Mouse (Mus musculus) CD4-positive, CD25-positive, alpha-beta regulatory T cell, adult 2 months (primary cell): ENCODE results near the gene Trib2.

ENCODE experiments used
- DNase-seq: peaks from one replicate; pipeline ENCODE4 v3.0.0-alpha.2; 2012; ENCODE audit warnings: low read depth, low spot score

Gene Trib2

DNA sequence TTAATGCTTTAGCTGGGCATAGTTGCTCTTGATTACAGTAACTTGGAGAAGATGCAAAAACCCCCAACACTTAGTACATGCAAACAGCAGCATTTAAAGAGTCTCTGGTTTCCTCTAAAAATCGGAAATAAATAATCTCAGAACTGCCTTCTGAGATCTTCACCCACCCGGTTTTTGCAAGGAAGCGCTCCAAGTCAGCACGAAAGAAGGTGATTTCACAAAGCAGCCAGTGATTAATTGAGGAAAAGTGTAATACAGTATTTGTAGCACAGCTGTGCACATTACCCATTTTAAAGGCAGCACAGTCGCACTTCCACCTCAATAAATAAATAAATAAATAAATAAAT, 2.9 kb downstream of the Trib2 start:
- peak; percentile 29 for DNase-seq

DNA sequence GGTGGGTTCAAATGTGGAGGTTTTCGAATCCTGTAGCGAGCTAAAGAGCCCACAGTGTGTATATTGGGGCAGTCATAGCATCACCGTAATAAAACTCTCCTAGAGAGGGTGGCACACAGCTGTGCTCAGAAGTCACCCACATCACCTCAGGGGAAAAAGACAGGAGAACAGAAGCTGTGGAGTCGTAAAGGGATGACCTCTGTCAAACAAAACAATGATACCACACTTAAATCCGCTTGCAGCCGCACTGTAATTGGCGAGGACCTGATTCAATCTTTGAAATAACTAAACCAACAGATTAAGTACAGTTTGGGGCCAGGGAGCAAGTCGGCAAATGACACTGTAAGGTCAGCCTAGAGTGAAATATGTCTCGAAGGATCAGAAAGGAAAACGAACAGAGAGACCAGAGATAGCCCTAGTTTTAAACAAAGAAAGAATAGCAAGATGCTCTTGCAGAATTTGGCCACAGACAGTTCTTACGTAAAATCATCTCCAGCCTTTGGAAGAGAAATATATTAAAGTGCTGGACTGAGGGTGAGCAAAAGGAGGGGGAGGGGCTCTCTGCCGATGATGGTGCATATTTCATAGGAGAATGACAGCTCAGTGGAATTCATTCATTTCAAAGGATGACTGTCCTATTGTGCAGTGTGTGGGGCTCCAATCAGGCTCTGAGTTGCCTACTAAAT, 3.4 kb downstream of the Trib2 start:
- DNase-seq = peak; percentile 46

DNA sequence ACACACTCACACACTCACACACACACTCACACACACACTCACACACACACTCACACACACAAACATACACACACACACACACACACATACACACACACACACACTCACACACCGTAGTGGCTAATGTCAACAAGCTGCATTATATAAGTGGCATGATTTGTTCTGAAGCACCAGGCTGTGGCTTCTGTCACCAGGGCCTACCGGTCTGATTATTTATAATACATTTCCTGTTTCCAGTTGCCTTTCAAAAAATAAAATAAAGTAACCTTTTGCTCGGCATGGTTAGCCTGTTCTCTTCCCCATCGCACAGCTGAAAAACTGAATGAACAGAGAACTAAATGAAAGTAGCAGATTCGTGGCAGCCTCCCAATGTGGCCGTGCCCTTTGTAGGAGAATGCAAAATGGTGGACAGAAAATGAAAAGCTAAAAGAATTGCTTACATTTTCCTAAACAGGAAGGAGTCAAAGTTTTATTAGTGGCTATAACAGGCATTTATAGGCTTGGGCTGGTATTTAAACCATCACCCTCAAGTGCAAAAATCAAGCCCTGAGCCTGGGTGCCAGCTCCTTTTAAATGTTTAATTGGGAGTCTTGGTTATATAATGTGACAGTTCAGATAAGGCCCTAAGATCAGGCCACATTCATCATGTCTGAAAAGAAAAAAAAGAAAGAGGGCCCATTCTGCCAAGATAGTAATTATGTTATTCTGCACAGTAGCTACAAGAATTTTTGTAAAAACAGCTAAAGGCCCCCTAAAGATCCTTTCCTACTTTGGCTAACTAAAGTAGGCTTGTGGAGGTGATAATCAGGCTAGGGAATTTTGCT, 4.4 kb downstream of the Trib2 start:
- peak; percentile 57 for DNase-seq

DNA sequence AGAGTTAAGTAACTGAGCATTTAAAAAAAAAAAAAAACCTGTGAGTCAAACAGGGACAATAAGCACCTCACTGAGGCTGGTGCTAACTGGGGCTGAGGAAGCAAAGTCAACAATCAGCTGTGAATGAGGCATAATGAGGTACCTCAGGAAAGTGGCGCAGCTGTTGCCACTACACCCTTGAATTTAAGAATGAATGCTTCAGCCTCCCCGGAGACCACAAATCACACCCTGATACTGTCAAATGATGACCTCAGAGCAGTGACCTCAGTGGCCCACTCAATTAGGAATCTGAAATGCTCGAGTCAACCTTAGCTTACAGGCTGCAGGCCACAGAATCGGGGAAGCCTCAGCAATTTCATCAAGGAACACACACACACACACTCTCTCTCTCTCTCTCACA, 5.0 kb downstream of the Trib2 start:
- DNase-seq = peak; percentile 64

DNA sequence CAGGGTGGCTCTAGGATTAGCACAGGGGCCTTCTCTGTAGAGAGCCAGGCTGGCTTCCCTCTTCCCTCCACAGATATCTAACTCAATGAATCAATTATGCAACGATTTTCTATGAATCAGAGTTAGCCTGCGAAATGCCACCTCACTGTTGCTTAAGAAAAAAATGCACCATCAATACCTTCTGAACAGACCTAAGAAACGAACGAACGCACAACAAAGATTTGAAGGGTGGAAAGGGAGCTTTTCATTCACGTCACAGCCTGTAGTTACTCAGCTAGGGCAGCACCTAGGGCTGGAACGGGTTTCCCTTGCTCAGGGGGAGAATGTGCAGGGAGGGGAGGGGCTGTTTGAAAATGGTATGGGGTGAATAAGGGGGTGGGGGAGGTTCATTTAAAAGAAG, 5.8 kb downstream of the Trib2 start:
- peak; percentile 51 for DNase-seq

DNA sequence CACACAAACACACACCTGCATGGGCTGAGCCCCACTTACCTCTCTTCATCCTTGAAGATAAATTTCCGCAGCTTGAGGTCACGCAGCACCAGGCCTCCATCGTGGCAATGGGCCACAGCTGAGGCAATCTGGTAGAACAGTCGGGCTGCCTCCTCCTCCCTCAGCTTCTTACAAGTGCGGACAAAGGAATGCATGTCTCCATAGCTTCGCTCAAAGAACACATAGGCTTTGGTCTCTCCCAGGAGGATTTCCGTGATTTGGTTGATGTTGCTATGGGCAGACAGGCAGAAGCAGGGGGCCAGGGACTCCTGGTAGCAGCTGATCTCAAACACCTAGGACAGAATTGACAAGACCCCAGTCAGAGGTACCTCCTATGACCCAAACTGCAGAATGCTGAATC, 7.1 kb downstream of the Trib2 start:
- DNase-seq = peak; percentile 32

DNA sequence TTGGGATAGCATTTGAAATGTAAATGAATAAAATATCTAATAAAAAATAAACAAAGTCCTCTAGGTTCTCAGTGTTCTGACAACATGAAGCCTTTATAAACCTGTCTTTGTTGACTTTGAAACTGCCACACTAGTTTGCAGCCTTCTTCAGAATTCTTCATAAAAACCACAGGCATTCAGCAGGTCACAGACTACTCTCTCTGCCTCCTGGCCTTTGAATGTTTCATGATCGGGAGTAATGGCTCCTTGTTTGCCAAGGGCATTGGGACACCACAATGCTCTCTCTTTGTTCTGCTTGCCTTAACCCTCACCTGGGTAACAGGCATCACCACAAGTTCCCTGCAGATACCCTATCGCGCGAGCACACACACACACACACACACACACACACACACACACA, 7.5 kb downstream of the Trib2 start:
- DNase-seq = no peak

DNA sequence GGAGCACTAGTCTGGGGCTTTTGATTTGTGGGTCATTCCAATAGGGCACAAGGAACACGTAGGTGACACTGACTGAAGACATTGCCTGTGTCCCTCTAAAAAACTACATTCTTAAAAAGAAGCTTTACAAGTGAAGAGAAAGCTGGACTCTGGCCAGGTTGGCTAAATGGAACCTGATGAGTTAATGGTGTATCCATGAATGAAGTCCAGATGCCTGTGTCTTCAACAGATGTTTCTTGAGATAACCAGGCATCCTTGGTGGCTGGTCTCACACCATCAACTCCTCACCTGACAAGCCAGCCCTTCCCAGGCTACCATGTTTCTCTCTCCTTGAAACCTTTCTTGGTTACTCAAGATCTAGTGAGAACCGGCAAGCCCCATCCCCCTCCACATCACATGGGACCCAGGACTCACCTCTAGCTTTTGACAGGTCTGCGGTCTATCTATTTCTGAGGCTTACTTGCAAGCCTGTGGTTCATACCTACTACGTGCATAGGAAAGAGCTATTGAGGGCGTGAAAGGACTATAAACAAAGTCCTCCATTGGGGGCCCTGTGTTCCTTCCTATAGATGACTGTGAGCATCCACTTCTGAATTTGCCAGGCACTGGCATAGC, 8.4 kb downstream of the Trib2 start:
- peak; percentile 46 for DNase-seq

DNA sequence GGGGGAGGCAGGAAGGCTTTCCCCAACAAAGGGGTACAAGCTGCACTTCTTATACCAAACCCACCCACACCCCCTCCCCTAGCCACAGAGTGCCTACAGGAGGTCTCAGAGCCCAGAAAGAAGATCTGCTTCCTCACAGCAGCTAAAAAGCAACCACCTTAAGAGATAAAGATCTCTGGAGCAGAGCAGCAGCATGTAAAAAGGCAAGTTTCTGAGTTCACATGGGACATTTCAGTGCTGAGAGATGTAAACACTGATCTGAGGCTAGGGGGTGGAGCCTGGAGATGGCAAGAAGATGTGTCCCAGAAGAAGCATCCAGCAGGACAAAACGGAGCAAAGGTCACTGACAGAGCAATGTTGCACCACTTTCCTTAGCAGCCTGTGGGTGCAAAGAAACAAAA, 11.8 kb downstream of the Trib2 start:
- DNase-seq = peak; percentile 61

DNA sequence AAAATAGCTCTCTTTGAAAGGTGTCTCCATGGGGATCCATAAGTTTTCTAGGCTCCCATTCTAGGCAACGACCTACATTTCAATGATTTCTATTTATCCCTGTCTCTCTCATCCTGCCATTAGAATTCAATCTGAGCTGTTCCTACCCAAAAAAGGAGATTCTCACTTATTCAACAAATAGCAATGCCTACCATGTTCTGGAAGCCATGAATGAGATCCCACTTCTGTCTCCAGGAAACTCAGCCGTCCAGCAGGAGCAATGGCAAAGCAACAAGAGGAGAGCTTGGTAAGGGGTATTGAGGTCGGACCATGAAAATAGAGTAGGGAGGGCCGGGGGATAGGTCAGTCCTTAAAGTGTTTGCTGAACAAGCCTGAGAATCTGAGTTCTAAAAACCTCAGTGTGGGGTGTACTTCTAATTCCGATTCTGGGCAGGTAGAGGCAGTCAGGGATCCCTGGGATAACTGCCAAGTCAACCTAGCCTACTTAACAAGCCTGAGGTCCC, 12.7 kb downstream of the Trib2 start:
- no peak for DNase-seq

DNA sequence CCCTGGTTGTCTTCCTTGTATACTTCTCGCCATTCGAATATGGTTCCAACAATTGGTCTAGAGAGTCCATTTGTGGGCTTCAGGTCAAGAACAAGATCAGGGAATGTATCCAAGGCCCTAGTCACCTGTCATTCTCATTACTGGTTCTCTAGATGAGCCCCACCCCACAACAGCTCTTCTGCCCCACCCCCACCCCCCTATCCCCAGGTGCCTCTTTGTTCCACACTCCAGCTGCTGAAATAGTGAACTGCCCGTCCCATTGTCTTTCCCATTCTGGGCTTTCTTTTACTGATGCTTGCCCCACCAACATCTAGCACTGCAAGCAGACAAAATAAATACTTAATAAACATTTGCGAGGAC, 15.2 kb downstream of the Trib2 start:
- no peak for DNase-seq

DNA sequence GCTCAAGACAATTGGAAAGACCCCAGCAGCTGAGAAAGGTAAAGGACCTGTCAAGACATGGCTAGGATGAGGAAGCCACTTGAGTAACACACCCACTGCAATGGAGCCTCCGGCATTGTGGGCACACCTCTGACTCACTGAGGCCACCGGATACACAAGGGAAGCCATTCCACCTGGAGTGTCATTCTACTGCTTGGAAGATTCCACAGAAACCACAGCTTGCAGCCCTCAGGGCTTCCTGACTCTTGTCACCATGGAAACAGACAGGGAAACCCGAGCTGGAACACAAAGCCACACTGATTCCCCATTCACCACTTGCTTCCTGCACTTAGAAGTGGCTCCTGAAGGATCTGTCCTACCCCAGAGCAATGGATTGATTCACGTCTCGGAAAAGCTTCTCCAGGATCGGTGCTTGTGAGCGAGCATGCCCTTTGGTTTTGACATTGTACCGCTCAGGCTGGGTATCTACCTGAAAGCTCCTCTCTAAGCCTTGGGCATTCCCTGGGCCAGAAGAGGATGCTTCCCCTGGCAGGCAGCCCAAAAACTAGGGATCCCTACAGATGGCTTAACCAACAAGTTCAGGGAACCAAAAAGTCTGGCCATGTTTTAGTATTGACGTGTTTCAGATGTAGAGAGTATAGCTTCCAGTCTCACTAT, 15.7 kb downstream of the Trib2 start:
- DNase-seq = no peak

DNA sequence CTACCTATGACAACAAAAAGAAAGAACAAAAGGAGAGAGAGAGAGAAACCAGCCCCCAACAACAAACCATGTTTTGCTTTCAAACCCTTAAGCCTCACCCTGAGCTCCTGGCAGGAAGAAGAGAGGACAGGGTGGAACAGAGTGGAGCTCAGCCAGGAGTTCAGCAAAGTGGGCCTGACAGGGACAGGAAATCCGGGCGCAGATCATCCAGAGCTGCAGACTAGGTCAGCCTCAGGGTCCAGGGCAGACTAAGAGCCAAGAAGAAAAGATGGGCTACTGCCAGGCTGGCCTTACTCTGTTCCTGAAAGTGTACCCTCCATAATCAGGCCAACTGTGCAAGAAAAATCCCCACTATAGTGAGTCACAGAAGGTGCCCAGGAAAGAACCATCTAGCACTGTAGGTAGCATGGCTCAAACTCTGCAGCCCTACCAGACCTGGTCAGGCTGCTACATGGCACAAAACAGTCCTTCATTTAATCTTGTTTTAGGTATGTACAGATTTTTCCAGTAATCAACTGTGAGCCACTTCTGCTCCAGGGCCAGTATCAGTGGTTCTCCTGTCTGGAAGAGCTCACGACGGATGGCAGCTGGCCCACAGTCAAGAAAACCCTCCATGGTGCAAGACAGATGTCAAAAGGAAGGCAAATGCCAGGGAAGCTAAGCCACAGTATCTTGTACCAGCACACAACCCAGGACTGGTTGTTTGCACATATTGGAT, 16.4 kb downstream of the Trib2 start:
- no peak for DNase-seq

DNA sequence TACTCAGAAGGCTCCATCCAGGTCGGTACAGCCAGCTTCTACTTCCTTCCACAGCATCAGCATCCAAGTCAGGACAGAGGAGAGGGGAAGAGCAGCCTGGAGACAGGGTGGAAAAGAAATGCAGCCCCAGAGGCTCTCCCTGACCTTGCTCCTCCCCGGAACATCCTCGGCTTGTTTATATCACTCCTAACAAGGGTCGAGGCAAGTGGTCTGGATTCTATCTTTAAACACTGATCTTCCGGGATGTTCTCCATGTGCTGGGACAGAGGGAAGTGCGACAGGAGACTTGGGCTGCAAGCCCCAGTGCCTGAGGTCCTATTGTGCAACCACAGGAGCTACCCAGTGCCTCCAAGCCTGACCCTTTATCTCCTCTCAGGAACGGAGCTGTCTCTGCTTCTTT, 18.7 kb downstream of the Trib2 start:
- no peak for DNase-seq

DNA sequence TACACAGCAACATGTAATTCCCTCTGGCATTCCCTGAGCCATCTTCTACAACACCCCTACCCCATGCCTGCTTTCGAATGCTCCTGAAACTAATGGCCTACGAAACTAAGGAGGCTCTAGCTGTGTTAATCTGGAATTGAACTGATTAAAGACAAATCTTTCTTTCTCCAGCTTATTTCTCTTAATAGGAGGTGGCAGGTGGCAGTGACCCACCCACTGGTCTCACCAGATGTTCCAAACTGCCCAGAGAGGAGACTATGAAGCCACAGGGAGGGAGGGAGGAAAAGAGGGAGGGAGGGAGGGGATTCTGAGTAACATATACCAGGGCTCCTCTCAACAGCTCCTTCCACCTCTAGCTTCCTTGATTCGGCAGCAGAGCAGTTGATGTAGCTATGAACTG, 20.8 kb downstream of the Trib2 start:
- DNase-seq = no peak

DNA sequence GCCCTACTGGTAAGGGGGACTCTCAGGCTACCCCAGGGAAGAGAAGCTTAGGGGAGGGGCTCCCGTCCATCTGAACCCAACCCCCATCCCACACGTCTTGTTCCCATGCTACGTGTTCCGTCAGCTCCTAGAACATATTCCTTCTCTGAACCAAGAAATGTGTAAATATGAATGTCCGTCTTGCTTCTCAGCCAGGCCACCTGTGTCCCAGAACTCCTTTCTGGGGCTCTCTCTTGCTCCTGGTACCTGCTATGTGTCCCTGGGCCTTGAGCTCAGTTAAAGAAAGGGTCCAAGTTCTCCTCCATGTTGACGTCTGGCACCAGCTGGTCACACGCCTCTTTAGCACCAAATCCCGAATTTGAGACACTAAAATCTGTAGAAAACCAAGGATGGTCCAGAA, 23.4 kb downstream of the Trib2 start:
- no peak for DNase-seq

DNA sequence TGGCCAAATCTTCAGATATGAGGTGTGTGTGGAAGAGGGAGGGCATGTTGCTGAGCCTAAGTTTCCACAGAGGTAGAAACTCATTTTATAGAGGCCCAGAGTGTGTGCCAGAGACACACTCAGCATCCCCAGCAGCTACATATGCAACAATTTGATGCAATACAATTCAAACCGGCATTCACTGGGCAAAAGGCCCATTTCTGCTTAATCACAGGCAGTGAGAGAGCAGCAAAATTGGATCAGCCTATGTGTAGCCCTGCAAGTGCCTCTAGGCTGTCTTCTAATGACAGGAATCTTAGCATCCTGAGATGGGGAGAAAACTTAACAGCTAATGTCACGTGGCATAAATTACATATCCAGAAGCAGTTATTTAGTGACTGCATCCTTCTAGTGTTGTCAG, 26.5 kb downstream of the Trib2 start:
- DNase-seq = no peak

DNA sequence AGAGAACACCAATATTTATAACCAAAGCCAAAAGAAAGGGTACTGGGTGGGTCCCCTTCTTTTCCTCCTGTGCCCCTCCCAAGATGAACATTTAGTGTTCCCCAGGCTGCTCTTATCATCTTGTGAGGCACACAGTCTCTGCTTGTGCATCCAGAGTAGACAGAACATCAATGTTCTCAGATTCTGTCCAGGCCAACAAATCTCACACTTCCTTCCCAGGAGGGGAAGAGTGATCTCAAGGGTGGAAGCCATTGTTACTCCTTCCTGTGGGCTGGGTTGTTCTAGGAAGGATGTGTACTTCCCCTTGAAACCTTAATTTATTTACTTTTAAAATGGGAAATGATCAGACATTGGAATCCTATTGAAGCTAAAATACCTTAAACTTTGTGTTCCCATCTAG, 39.7 kb downstream of the Trib2 start:
- DNase-seq = no peak

DNA sequence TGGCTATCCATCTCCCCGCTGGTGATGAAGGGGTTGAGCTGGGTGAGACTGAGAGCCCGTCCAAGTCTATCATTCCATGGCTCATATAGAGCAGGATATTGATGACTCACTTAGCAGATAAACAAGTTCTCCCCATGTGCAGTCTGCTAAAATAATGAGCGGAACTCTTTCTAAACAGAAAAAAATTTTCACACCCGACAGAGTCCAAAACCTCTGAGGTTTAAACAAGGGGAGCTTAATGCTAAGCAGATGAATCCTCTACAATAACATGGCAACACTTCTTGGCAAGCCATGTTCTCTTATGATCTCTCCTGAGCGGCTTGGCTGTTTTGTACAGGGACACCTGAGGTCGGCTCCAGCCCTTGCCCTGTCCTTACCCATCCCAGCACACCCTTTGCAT, 45.0 kb downstream of the Trib2 start:
- no peak for DNase-seq

DNA sequence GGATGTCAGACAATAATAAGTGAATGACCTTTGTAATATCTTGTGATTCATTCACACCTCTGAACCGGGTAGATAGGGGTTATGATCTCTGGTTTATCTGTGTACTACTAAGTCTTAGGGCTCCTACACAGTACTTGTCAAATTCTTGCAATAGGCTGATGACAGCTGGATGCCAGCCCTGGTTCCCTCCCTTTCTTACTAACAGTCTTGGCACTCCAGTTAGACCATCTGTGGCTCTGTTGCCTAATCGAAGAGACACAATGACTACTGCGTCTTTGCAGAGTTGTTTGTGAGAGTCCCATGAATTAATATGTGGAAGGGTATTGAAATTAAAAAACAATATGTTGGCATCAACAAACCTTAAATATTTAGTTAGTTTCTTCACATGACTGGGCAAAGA, 48.2 kb downstream of the Trib2 start:
- DNase-seq = no peak

DNA sequence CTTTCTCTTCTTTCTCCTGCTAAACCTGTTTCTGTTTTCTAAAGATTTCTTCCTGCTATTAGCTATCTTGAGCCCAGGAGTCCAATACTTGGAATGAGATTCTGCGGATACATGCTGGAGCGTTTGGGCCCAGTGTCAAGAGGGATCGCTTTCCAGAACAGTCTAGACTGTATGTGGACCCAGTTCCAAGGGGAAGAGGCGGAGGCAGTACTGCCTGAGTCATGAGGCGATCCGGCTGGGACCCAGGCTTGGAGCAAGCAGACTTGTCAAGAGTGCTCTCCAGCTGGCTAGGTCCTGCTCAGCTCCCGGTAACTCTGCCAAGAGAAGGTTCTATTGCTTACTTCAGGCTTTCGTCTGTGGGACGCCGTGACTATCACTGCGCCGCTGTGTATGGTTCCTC, 50.7 kb downstream of the Trib2 start:
- DNase-seq = no peak

DNA sequence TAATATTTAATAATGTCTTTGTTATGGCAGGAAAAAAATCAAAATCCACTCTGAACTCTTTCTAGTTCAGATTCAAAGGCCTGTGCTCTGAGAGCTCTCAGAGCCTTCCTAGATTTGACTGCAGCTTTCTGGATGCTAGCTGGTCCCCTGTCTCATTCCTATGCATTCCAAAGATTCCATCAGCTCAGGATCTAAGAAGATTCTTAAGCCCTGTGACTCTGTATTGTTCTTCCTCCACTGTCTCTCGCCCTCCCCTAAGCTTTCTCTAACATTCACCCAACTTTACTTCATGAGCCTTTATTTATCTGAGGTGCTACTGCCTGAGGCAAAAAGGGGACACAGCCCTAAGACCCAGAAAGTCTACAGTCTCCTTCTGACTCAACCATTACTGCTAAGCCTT, 51.5 kb downstream of the Trib2 start:
- no peak for DNase-seq
